Mouse (Mus musculus) heart, postnatal 0 days (tissue): ENCODE data around the gene Serpini1.

Experiments
- CTCF ChIP-seq: IDR thresholded peaks from 2 replicates; pipeline ENCODE4 v1.5.1; 2016; ENCODE audit warnings: antibody characterized with exemption, control low read depth, low read depth
- EP300 ChIP-seq: IDR thresholded peaks from 2 replicates; pipeline ENCODE4 v1.6.1; 2016; ENCODE audit warnings: antibody characterized with exemption, low read depth

GRCm38 (mm10) chr3:75639546-75639945 is 82.2 kb downstream of the Serpini1 start:
- no peak for TF ChIP-seq CTCF
- TF ChIP-seq EP300, result no peak
